Mouse (Mus musculus) kidney, adult 9 months (tissue): ENCODE data around the gene Cyp27b1.
"Not testable (repeated sequence)": the region's sequence is repeated elsewhere in the genome, so short reads cannot be mapped to it uniquely, and the experiment has no call there.

Experiments
- DNase-seq: peaks from one replicate; pipeline ENCODE4 v3.0.0; 2022

The Cyp27b1 gene

GRCm38 (mm10) chr10:127071203-127071602 is 23.2 kb downstream of the Cyp27b1 start:
- DNase-seq, result no peak

DNA sequence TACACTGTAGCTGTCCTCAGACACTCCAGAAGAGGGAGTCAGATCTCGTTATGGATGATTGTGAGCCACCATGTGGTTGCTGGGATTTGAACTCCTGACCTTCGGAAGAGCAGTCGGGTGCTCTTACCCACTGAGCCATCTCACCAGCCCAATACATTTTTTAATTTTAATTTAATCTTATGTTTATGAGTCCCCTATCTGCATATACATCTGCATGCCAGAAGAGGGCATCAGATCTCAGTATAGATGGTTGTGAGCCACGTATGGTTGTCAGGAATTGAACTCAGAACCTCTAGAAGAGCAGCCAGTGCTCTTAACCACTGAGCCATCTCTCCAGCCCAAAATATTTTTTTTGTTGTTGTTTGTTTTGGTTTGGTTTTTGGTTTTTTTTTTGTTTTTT is 24.2 kb downstream of the Cyp27b1 start:
- DNase-seq, result not testable (repeated sequence)

DNA sequence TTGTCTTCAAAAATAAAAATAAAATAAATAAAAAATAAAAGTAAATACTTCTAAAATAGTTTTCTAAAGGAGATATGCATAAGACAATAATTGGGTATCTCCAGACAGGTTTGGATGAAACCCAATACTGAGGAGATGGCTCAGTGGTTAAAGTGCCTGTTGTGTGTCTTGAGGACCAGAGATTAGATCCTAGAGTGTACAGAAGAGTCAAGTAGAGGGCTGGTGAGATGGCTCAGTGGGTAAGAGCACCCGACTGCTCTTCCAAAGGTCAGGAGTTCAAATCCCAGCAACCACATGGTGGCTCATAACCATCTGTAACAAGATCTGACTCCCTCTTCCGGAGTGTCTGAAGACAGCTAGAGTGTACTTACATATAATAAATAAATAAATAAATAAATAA is 24.9 kb downstream of the Cyp27b1 start:
- not testable (repeated sequence) for DNase-seq

DNA sequence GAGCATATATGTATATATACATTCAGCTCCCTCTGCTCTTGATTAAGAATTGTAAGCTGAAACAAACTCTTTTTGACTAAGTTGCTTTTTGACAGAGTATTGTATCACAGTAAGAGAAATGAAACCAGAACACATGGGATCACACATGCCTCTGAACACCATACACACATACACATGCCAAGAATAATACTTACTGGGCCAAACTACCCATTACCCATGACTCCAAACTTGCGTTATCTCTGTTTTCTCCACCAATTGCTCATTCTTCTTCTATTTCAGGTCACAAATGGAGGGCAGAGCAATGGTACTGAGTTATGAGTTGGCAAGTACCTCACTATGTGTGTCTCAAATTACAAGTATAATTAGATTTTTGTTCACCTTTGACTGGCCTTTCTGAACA is 25.9 kb downstream of the Cyp27b1 start:
- DNase-seq, result no peak

DNA sequence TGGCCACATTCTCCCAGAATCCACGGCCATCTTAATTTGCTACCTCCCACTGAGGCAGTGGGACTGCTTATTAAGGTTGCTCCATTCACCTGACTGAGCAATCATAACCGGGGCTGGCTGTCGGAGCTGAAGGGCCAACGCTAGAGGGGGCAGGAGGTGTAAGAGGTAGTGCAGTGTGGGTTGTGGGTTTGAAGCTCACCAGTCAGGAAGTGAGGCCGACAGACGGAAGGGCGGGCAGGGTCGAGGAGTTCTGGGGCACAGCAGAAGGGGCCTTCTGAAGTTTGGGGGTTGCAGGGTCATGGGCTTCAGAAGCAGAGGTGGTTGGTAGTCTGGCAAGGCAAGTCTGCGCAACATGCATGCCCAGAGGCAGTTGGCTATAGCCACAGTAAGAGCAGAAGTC is 27.0 kb downstream of the Cyp27b1 start, which contains the start of gene Agap2:
Gene Agap2 (plus strand): TSS at position 205 of the 400 bp plus-strand sequence.
- DNase-seq, result no peak

DNA sequence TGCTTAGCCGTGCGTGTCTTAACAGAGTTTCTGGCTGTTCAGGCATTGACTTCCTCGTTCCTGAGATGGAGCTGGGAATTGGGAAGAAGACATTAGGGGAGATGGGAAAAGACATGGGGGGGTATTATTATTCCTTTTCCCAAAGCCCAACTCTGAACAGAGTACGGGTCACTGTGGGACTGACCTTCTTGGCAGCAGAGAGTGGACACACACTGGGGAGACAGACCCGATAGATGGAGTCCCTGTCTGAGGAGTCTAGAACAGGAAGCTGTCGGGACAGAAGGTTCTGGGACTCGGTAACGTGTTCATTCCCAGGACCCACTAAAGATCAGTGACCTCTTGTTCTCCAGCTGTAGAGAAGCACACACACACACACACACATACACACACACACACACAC is 27.6 kb downstream of the Cyp27b1 start:
- DNase-seq, result no peak

DNA sequence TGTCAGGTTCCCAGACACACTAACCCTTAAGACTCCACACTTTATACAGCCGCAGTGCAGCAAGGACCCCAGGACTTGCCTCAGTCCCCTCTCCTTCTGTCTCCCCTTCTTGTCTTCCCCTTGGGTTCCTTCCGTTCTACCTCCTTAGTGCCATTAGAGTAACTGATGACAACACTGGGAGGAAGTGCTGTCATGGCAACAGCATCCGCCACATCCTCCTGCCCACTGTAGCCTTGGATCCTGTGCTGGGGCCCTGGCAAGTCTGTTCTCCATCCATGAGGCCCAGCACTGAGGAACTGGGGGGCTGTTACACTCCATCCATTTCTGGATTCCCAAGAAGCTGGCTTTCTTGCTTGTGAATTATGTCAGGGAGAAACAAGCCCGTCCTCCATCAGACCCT is 28.0 kb downstream of the Cyp27b1 start:
- DNase-seq, result peak; percentile 14

DNA sequence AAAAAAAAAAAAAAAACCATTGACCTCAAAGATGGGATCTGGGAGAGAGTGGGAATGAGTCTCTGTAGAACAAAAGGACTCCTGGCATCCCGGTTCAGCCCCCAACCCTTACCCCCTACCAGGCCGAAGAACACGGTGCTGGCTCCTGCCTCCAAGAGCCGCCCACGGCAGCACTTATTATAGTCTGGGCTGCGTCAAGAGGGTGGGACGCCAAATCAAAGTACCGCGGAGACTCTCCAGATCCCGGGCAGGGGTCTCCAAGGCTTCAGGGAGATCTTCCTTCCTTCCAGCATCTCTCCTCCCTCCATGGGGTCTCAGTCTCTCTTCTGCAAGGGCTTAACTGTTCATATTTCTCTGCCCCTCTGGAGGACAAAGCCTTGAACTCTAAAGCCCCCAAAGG is 29.5 kb downstream of the Cyp27b1 start:
- DNase-seq, result no peak

GRCm38 (mm10) chr10:127078001-127078676 is 30.1 kb downstream of the Cyp27b1 start:
- no peak for DNase-seq

- DNase-seq, result no peak
Measured at GRCm38 (mm10) chr10:127078677-127079575, 30.9 kb downstream of the Cyp27b1 start.

GRCm38 (mm10) chr10:127079665-127080391 is 31.8 kb downstream of the Cyp27b1 start:
- peak; percentile 23 for DNase-seq

GRCm38 (mm10) chr10:127080901-127081780 is 33.1 kb downstream of the Cyp27b1 start:
- DNase-seq, result no peak

GRCm38 (mm10) chr10:127081996-127082620 is 34.1 kb downstream of the Cyp27b1 start:
- no peak for DNase-seq

GRCm38 (mm10) chr10:127083292-127083914 is 35.4 kb downstream of the Cyp27b1 start:
- no peak for DNase-seq

- no peak for DNase-seq
Measured at GRCm38 (mm10) chr10:127083915-127084306, 35.9 kb downstream of the Cyp27b1 start.

GRCm38 (mm10) chr10:127085052-127085451 is 37.0 kb downstream of the Cyp27b1 start:
- no peak for DNase-seq

GRCm38 (mm10) chr10:127085633-127086032 is 37.6 kb downstream of the Cyp27b1 start:
- no peak for DNase-seq

DNA sequence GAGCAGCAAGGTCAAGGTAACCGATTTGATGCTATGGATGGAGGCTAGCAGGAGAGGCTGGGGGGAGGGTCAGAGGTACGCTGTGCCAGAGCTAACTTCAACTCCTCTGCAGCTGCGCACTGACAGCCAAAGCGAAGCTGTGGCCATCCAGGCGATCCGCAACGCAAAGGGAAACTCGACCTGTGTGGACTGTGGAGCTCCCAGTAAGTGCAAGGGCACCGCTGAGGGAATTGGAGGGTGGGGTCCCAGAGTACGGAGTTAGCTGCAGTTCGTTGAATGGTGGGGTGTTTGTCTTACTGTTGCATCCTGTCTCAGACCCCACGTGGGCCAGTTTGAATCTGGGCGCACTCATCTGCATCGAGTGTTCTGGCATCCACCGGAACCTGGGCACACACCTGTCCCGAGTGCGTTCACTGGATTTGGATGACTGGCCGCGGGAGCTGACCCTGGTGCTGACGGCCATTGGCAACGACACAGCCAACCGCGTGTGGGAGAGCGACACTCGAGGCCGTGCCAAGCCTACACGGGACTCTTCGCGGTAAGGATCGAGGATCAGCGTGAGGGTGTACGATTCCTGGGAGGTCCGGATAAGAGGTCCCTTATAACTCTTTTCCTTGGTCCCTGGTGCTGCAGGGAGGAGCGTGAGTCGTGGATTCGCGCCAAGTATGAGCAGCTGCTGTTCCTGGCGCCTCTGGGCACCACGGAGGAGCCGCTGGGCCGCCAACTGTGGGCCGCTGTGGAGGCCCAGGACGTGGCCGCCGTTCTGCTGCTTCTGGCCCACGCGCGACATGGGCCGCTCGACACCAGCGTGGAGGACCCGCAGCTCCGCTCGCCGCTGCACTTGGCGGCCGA is 42.7 kb downstream of the Cyp27b1 start:
- peak; percentile 79 for DNase-seq

DNA sequence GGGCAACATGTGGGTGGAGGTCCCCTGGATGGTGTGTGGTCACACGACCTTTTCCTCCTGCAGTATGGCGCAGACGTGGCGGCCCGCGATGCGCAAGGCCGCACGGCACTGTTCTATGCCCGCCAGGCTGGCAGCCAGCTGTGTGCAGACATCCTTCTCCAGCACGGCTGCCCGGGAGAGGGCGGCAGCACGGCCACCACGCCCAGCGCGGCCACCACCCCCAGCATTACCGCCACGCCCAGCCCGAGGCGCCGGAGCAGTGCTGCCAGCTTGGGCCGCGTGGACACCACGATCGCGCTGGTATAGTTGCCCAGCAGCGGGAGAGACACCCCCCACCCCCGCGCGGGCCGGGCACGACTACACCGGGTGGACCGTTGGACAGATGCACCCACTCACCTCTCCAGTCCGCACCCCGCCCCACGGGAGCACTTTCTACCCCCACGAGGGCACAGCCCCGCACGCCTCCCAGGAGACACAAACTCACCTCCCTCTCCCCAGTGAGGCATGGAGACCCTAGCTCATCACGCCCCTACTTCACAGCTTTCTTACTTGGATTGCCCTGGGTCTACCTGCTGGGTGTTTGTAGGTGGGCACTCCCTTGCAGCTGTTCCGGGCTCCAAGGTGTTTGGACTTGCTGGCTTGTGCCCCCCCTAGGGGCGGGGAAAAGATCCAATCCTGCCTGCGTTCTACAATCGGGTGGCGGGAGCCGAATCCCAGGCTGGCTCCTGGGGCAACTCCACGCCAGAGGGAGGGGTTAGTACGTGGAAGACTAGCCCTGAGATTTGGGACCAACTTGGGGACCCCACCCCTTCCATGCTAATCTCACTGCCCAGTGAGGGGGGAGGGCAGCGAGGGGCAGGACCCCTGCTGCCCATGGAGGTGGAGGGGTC is 43.7 kb downstream of the Cyp27b1 start:
- DNase-seq, result peak; percentile 35
